Mouse (Mus musculus): Measurements from ENCODE around the gene Gm45140. TPM values are rescaled to one million over a fixed set of nuclear protein-coding genes. Genes with fewer than 3 reads are reported as not detected.

The Gm45140 gene
- polyA plus RNA-seq, 1 experiment from 2014 or later: 3.8 TPM

DNA sequence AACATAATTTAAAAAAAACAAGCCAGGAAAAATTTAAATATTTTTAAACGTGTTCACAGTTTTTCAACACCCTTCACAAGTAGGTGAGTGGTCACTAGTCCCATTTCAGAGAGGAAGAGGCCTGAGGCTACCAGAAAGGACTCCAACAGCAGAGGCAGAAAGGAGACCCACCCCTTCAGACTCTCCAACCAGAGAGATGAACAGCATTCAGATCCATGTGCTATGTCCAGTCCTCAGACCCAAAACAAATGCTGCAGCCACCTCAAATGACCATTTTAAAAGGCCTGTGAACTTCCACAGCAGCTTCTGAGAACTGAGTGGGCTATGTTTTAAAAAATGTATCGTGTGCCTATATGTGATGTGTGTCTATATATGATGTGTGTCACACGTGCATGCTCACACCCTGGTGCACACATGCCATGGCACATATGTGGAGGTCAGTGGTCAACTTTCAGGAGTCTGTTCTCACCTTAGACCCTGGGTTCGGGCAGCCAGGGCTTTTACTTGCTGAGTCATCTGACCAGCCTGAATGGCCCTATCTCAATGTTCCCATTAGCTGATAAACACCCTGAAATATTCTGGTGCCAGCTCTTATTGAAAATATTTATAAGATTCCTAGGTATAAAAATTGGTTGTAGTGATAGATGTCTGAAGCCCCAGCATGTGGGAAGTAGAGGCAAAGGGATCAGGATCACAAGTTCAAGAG lies 27.7 kb downstream of the Gm45140 start:
- Histone ChIP-seq H3K4me2 (no peak overlapping the region), H3K9me3 (no peaks in the 10 kb centered on the region), H3K27ac (replicated peaks) (no peak overlapping the region), H3K4me1 (replicated peaks) (peaks cover 25% of the 10 kb centered on the region), H3K27me3 (no peaks in the 10 kb centered on the region), H3K9ac (no peak overlapping the region), H3K36me3 (no peaks in the 10 kb centered on the region; the same call in 1 of the 2 replicates), H3K4me3 (no peak overlapping the region)
- 85% methylated on average over 4 of the region's 4 CpGs for WGBS
- ATAC-seq (ENCODE audit: low FRiP score, low read depth): no peak

DNA sequence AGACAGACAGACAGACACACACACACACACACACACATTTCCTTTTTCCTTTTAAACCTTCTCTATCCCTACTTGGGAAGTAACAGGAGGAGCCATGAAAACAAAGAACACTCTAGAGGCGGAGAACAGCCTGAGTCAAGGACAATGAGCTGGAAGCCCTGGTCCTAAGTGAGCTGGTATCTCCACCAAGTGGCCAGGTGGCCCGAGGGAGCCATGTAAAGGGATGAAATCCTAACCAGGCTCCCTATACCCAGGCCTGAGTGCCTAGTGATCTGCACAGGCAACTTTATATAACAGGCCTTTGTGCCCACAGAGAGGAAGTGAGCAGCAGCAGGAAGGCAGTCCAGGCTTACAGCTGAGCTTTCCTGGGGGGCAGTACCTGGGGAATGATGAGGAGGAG lies 28.7 kb downstream of the Gm45140 start:
- H3K4me1 ChIP-seq (replicated peaks): peaks cover 20% of the 10 kb centered on the region
- H3K27ac ChIP-seq (replicated peaks): no peak overlapping the region
- WGBS: 62% methylated on average over 2 of the region's 2 CpGs
- no peak overlapping the region for H3K9ac ChIP-seq
- H3K27me3 ChIP-seq: no peaks in the 10 kb centered on the region
- H3K9me3 ChIP-seq: no peaks in the 10 kb centered on the region
- ATAC-seq (ENCODE audit: low FRiP score, low read depth): no peak
- H3K36me3 ChIP-seq: no peaks in the 10 kb centered on the region; the same call in 1 of the 2 replicates
- H3K4me3 ChIP-seq: no peak overlapping the region
- H3K4me2 ChIP-seq: no peak overlapping the region

DNA sequence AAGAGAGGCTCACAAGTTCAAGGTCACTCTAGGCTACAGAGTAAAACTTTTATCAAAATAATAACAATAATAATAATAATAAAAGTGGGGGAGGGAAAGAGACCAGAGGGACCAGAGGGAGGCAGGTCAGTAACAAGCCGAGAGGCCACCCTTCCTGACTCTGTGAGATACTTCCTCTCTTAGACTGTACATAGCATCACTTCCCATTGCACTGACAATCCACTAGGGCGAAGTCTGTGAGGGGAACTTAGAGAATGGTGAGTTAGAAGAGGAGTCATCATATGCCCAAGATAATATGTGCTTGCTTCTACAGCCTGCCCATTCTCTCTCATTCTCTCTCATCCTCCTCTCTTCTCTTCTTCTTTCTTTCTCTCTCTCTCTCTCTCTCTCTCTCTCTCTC lies 29.6 kb downstream of the Gm45140 start:
- Histone ChIP-seq H3K9ac (no peak overlapping the region), H3K27ac (replicated peaks) (no peak overlapping the region), H3K36me3 (no peaks in the 10 kb centered on the region; the same call in 1 of the 2 replicates), H3K4me2 (no peak overlapping the region), H3K27me3 (no peaks in the 10 kb centered on the region), H3K4me1 (replicated peaks) (peaks cover 19% of the 10 kb centered on the region), H3K4me3 (no peak overlapping the region), H3K9me3 (no peaks in the 10 kb centered on the region)
- WGBS: 92% methylated on average over 2 of the region's 2 CpGs
- no peak for ATAC-seq (ENCODE audit: low FRiP score, low read depth)

DNA sequence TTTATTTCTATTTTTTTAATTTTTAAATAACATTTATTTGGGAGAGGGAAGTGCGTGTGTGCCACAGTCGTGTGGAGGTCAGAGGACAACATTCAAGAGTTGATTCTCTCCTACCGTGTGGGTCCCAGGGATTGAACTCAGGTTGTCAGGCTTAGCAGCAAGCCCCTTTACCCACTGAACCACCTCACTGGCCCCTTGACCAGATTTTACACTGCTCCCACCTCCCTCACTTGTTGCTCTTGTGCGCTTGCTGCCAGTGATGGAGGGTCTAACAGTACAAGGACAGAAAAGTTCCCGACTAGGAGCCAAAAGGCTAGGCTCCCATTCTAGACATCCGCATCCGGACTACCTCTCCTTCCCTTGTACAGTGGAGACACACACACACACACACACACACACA lies 30.1 kb downstream of the Gm45140 start:
- Histone ChIP-seq H3K9ac (no peak overlapping the region), H3K36me3 (no peaks in the 10 kb centered on the region; the same call in 1 of the 2 replicates), H3K27ac (replicated peaks) (no peak overlapping the region), H3K4me2 (no peak overlapping the region), H3K4me3 (no peak overlapping the region), H3K9me3 (no peaks in the 10 kb centered on the region), H3K27me3 (no peaks in the 10 kb centered on the region), H3K4me1 (replicated peaks) (peaks cover 13% of the 10 kb centered on the region)
- ATAC-seq (ENCODE audit: low FRiP score, low read depth): no peak
- WGBS: 95% methylated on average over 7 of the region's 7 CpGs

DNA sequence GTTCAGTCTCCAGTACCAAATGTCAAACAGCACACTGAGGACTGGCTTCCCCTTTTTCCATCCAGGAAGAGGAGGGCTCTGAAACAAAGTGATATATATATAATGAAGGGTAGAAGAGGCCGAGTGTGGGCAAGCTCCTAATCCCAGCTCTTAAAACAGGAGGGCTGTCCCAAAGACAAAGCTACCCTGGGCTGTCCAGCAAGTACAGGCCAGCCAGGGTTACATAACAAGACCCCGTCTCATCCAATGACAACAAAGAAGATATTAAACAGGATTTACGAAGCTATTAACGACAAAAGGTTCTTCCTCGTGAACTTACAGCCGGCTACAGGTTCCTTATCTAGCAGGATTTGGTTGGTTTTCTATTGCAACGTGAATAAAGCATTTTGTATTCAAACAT lies 30.7 kb downstream of the Gm45140 start:
- 89% methylated on average over 7 of the region's 7 CpGs for WGBS
- Histone ChIP-seq H3K9me3 (no peaks in the 10 kb centered on the region), H3K4me1 (replicated peaks) (peaks cover 7% of the 10 kb centered on the region), H3K9ac (no peak overlapping the region), H3K4me3 (no peak overlapping the region), H3K36me3 (no peaks in the 10 kb centered on the region; the same call in 1 of the 2 replicates), H3K4me2 (no peak overlapping the region), H3K27me3 (no peaks in the 10 kb centered on the region), H3K27ac (replicated peaks) (no peak overlapping the region)
- ATAC-seq (ENCODE audit: low FRiP score, low read depth): no peak

DNA sequence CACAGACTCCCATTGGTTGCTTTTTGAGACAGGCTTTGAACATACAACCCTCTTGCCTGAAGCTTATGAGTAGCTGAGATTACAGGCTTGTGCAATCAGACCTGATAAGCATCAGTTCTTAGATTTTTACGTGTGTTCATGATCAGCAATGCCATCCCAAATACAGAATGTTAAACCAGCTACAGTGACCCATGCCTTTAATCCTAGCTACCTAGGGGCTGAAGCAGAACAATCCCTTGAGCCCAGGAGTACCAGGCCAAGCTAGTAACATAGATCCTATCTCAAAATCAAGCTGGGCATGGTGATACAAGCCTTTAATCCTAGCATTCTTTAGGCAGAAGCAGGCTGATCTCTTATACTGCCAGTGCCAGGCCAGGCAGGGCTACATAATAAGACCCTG lies 31.6 kb downstream of the Gm45140 start:
- ATAC-seq (ENCODE audit: low FRiP score, low read depth): no peak
- 84% methylated on average over 1 of the region's 1 CpGs for WGBS
- Histone ChIP-seq H3K4me1 (replicated peaks) (no peaks in the 10 kb centered on the region), H3K9ac (no peak overlapping the region), H3K9me3 (no peaks in the 10 kb centered on the region), H3K36me3 (no peaks in the 10 kb centered on the region; the same call in 1 of the 2 replicates), H3K4me3 (no peak overlapping the region), H3K4me2 (no peak overlapping the region), H3K27me3 (no peaks in the 10 kb centered on the region), H3K27ac (replicated peaks) (no peak overlapping the region)

DNA sequence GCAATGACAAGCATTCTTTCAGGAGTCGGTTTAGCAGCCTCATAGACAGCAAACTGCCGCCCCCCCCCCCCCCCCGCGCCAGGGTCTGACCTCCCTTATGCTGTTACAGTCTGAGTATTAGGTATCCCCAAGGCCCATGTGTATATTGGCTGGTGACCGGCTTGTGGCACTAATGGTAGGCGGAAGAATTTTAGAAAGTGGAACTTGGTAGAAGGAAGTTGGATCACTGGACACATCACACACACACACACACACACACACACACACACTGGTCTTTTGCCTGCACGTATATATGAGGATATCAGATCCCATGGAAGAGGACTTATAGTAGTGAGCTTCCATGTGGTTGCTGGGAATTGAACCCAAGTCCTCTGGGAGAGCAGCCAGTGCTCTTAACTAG lies 33.1 kb downstream of the Gm45140 start:
- Histone ChIP-seq H3K4me2 (no peak overlapping the region), H3K9ac (no peak overlapping the region), H3K9me3 (no peaks in the 10 kb centered on the region), H3K4me1 (replicated peaks) (no peaks in the 10 kb centered on the region), H3K36me3 (no peaks in the 10 kb centered on the region; the same call in 1 of the 2 replicates), H3K4me3 (no peak overlapping the region), H3K27me3 (no peaks in the 10 kb centered on the region), H3K27ac (replicated peaks) (no peak overlapping the region)
- no peak for ATAC-seq (ENCODE audit: low FRiP score, low read depth)
- 86% methylated on average over 7 of the region's 7 CpGs for WGBS

DNA sequence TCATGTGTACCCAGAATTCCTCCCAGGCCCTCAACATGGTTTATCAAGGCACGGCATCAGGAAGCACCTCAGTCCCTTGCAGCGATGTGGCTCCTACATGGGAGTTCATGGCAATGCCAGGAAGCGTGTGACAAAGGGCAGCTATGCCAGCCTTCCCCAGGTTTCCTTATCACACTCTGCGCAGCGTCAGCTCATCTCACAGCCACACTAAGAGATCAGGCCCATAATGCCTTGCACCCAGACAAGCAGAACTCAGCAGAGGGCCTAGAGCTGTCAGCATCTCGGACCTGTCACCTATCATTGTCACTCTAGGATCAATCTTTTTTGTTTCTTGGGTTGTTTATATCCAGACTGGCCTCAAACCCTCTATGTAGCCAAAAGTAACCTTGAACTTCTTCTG lies 36.0 kb downstream of the Gm45140 start:
- Histone ChIP-seq H3K27ac (replicated peaks) (no peak overlapping the region), H3K27me3 (no peaks in the 10 kb centered on the region), H3K9ac (no peak overlapping the region), H3K4me3 (no peak overlapping the region), H3K36me3 (no peaks in the 10 kb centered on the region; the same call in 1 of the 2 replicates), H3K4me1 (replicated peaks) (no peaks in the 10 kb centered on the region), H3K4me2 (no peak overlapping the region), H3K9me3 (no peaks in the 10 kb centered on the region)
- ATAC-seq (ENCODE audit: low FRiP score, low read depth): no peak
- WGBS: 92% methylated on average over 6 of the region's 6 CpGs

DNA sequence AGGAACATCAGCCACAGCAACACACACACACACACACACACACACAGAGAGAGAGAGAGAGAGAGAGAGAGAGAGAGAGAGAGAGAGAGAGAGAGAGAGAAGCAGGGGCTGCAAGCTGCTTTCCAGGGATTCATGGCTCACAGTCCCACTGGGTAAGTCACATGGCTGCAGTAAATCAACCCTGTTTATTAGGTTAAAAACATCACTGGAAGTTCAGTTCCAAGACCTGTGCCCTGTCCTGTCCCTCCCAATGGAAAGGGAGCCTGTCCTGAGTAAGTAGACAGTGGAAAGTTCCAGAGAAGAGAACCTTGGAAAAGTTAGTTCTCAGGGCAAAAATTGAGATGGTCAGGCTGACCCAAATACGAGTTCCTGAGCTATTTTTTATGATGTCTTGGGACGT lies 38.3 kb downstream of the Gm45140 start:
- no peak overlapping the region for H3K4me3 ChIP-seq
- H3K9me3 ChIP-seq: no peaks in the 10 kb centered on the region
- no peak for ATAC-seq (ENCODE audit: low FRiP score, low read depth)
- no peak overlapping the region for H3K9ac ChIP-seq
- WGBS: 64% methylated on average over 2 of the region's 2 CpGs
- H3K27me3 ChIP-seq: no peaks in the 10 kb centered on the region
- H3K27ac ChIP-seq (replicated peaks): no peak overlapping the region
- H3K36me3 ChIP-seq: no peaks in the 10 kb centered on the region
- no peak overlapping the region for H3K4me2 ChIP-seq
- H3K4me1 ChIP-seq (replicated peaks): no peaks in the 10 kb centered on the region

DNA sequence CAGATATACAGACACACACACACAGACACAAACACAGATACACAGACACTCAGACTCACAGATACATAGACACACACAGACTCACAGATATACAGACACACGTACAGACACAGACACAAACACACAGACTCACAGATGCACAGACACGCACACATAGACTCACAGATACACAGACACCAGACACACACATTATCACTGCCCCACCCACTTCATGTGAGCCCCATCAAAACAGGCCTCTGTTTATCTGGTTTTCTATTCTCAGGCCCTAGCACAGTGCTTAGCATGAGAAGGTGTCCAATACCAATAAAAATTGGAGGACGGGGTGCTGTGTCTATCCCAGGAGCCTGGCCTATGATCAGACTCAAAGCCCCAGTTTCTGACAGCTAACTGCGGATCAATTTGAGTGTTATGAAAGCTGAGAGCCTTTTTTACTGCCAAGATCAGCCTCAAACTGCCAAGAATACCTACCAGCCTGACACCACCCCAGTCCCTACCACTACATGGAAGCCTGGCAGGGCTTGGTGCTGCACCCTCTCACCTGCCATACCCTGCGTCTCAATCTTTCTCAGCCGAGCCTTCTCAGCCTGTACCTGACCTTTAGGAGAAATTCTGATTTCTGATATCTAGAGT lies 39.2 kb downstream of the Gm45140 start:
- Histone ChIP-seq H3K27ac (replicated peaks) (no peak overlapping the region), H3K36me3 (0 out of 2 replicates have a peak, but pooled peaks cover 3% of the 10 kb centered on the region), H3K9me3 (no peaks in the 10 kb centered on the region), H3K4me3 (no peak overlapping the region), H3K27me3 (no peaks in the 10 kb centered on the region), H3K4me1 (replicated peaks) (no peaks in the 10 kb centered on the region), H3K9ac (no peak overlapping the region), H3K4me2 (no peak overlapping the region)
- WGBS: 91% methylated on average over 6 of the region's 6 CpGs
- no peak for ATAC-seq (ENCODE audit: low FRiP score, low read depth)

DNA sequence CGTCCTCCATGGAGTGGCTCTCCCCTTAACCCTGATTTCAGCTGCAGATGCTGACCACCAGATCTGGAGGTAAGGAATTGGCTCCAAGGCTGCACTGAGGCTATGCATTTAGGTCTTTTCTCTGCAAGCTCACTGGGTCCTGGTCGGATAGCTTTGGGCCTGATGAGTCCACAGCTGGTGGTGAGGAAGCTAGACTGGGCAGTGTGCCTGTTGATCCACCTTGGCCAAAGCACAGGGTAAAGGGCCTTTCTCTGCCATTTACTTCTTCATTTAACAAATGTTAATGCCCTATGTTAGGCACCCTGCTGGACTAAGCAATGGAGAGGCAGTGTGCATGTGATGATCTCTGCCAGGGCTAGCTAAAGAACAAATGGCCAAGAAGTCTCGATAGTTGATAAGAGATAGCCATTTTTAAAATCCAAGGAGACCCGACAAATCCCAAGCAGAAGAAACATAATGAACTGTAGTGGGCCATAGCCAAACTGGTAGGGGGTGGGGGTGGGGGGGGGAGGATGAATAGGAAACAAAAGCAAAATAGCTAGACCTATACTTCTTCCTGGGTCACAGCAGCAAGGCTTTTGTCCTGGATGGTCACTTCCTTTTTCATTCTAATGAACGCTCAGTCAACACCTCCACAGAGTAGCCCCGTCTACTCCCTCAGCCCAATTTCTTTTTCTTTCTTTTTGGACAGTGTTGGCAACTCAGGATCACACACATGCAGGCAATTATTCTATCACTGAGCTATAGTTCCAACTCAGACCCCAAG lies 40.0 kb downstream of the Gm45140 start:
- no peak overlapping the region for H3K4me2 ChIP-seq
- 0 out of 2 replicates have a peak, but pooled peaks cover 3% of the 10 kb centered on the region for H3K36me3 ChIP-seq
- H3K9ac ChIP-seq: no peak overlapping the region
- H3K4me3 ChIP-seq: no peak overlapping the region
- 47% methylated on average over 6 of the region's 6 CpGs for WGBS
- no peak for ATAC-seq (ENCODE audit: low FRiP score, low read depth)
- H3K27me3 ChIP-seq: no peaks in the 10 kb centered on the region
- H3K4me1 ChIP-seq (replicated peaks): no peaks in the 10 kb centered on the region
- H3K27ac ChIP-seq (replicated peaks): no peak overlapping the region
- no peaks in the 10 kb centered on the region for H3K9me3 ChIP-seq

Data from hindbrain, embryonic 15.5 days (tissue).